Mouse (Mus musculus): Measurements from ENCODE around the gene Yy1.

Yy1 gene

DNA sequence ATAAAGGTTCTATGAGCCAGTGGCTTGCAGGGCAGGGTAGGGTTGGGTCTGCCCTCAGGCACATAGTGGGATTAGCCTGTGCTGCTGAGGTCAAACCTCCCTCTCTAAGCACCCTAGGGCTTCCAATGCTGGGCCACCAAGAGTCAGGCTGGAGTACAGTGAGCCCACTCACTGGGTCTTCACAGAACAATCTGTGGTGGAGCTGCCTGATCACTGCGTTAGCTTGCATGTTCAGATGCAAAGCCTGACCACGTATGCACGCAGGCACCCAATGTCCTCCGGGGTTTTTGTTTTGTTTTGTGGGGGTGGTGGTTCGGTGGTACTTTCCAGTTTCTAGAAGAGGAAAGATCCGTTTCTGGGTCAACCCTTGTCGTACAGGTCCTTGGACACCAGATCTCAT lies 64.3 kb downstream of the Yy1 start:
- no peak for DNase-seq (ENCODE audit: low spot score in 2 of 2)

DNA sequence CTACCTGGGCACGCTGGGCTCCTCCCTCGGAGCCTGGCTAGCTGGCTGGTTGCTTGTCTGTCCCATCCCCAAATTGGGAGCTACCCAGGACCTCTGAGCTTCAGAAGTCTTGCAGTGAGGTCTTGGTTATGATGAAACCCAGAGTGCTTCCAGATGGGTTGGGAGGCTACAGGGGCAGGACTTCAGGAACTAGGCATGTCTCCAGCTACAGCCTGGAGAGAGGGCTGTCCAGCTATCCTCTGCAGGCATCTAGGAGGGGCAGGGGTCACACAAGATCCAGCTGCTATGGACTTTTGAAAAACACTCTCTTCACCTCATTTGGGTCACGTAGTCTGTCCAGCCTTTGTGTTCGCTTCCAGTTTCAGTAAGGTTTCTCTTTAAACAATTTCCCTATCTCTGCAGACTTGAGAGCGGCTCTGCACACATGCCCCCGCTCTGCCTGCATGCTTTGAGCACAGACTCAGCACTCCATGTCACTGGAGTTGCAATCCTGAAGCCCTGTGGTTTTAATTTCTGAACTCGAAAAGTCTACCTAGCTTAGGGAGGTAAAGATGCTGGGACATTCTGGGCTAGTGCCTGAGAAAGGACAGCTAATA lies 64.9 kb downstream of the Yy1 start:
- no peak for DNase-seq (ENCODE audit: low spot score in 2 of 2)

DNA sequence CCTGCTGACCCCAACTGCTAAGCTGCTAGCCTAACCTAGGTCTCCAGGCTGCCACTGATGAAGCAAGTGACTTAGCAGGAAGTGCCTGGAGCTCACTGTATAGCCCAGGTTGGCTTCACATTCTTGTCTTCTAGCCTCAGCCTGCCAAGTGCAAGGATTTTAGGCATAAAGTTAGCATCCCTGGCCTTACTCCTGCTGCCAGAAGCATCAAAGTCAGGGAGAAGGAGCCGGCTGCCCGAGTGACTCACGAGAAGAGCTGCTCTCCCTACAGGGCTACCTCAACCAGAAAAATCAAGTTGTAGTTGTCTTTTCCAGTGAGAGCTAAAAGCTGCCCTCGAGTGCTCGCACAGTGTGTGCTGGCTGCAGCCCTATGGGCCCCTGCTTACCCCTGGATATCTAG lies 65.7 kb downstream of the Yy1 start:
- no peak for DNase-seq (ENCODE audit: low spot score in 2 of 2)

GRCm38 (mm10) chr12:108865007-108865494 lies 72.3 kb downstream of the Yy1 start:
- DNase-seq (ENCODE audit: low spot score in 2 of 2) = no peak

GRCm38 (mm10) chr12:108869575-108869974 lies 76.8 kb downstream of the Yy1 start:
- DNase-seq (ENCODE audit: low spot score in 2 of 2) = no peak
